Mouse (Mus musculus) liver, embryonic 13.5 days (tissue): ENCODE data around the gene Pacsin2. TPM values are rescaled to one million over a fixed set of nuclear protein-coding genes. Genes with fewer than 3 reads are reported as not detected.
"Not testable (repeated sequence)": the region's sequence is repeated elsewhere in the genome, so short reads cannot be mapped to it uniquely, and the experiment has no call there.

ENCODE experiments used
- ATAC-seq: fragments of 200-750 bp; cut with Nextera tagmentation; 2 replicates; pipeline ENCODE4 v1.8.0; 2017; ENCODE audit warnings: low read depth, mild to moderate bottlenecking, moderate number of reproducible peaks, moderate library complexity
- DNase-seq: peaks from one replicate; pipeline ENCODE4 v3.0.0; 2022
- H3K27ac ChIP-seq: fragments of 300-500 bp; sonication (generic); 2 replicates; pipeline ENCODE4 v1.5.1; 2015; ENCODE audit warnings: moderate library complexity, mild to moderate bottlenecking, inconsistent platforms
- H3K27me3 ChIP-seq: fragments of 300-500 bp; sonication (generic); 2 replicates; pipeline ENCODE4 v1.6.1; 2015; ENCODE audit warnings: mild to moderate bottlenecking, inconsistent platforms
- H3K36me3 ChIP-seq: fragments of 300-500 bp; sonication (generic); 2 replicates; pipeline ENCODE4 v1.6.1; 2015; ENCODE audit warnings: mild to moderate bottlenecking, inconsistent platforms
- H3K4me1 ChIP-seq: fragments of 300-500 bp; sonication (generic); replicated peaks from 2 replicates; pipeline ENCODE4 v1.6.1; 2015; ENCODE audit warnings: inconsistent platforms
- H3K4me2 ChIP-seq: fragments of 300-500 bp; sonication (generic); 2 replicates; pipeline ENCODE4 v1.6.1; 2015; ENCODE audit warnings: inconsistent platforms, mild to moderate bottlenecking, moderate library complexity
- H3K4me3 ChIP-seq: fragments of 300-500 bp; sonication (generic); replicated peaks from 2 replicates; pipeline ENCODE4 v1.5.1; 2015; ENCODE audit warnings: mild to moderate bottlenecking, inconsistent platforms
- H3K9ac ChIP-seq: fragments of 300-500 bp; sonication (generic); 2 replicates; pipeline ENCODE4 v1.6.1; 2015; ENCODE audit warnings: mild to moderate bottlenecking, inconsistent platforms
- H3K9me3 ChIP-seq: fragments of 300-500 bp; sonication (generic); replicated peaks from 2 replicates; pipeline ENCODE4 v1.6.1; 2016; ENCODE audit warnings: inconsistent platforms
- WGBS: fragments of 180-500 bp; shearing (Covaris S2); methylation state at CpG from one replicate; pipeline ENCODE4 v1.1.7; 2015; ENCODE audit not compliant: insufficient replicate concordance; 5-methylcytosine and 5-hydroxymethylcytosine counted together
- polyA plus RNA-seq: library from polyadenylated mRNA; unstranded; fragments of >200 nt; fragmentation: Nextera tagmentation; extraction: Ambion mirVana; gene quantifications from 2 replicates; pipeline ENCODE4 v1.2.1, GENCODE M21; 2015

The Pacsin2 gene
- polyA plus RNA-seq, 1 experiment from 2014 or later, result 45.0 TPM

GRCm38 (mm10) chr15:83365697-83366096, 98.7 kb downstream of the Pacsin2 start:
- Histone ChIP-seq H3K36me3 (no peaks in the 10 kb centered on the region), H3K4me3 (0 out of 2 replicates have a peak overlapping the region, but pooled peaks have one; percentile 54), H3K4me1 (peaks cover 50% of the 10 kb centered on the region), H3K4me2 (peak overlapping the region; percentile 75), H3K27ac (no peak overlapping the region), H3K9me3 (no peaks in the 10 kb centered on the region), H3K9ac (no peak overlapping the region), H3K27me3 (no peaks in the 10 kb centered on the region)
- no peak for ATAC-seq
- DNase-seq, result no peak

GRCm38 (mm10) chr15:83364194-83364593, 100.2 kb downstream of the Pacsin2 start:
- Histone ChIP-seq H3K9me3 (no peaks in the 10 kb centered on the region), H3K4me2 (no peak overlapping the region), H3K27me3 (no peaks in the 10 kb centered on the region), H3K4me1 (peaks cover 50% of the 10 kb centered on the region), H3K36me3 (no peaks in the 10 kb centered on the region), H3K4me3 (no peak overlapping the region), H3K27ac (peak overlapping the region; percentile 40), H3K9ac (0 out of 2 replicates have a peak overlapping the region, but pooled peaks have one; percentile 2)
- DNase-seq, result no peak
- ATAC-seq, result peak; percentile 57
- 14% methylated on average over 3 of the region's 3 CpGs for WGBS

GRCm38 (mm10) chr15:83362813-83363212, 101.6 kb downstream of the Pacsin2 start:
- H3K4me1 ChIP-seq, result peaks cover 50% of the 10 kb centered on the region
- 89% methylated on average over 1 of the region's 1 CpGs for WGBS
- not testable (repeated sequence) for H3K4me3 ChIP-seq, H3K27ac ChIP-seq, DNase-seq, H3K9me3 ChIP-seq, H3K4me2 ChIP-seq, H3K27me3 ChIP-seq, H3K9ac ChIP-seq, H3K36me3 ChIP-seq
- ATAC-seq, result peak; percentile 37

- not testable (repeated sequence) for H3K27ac ChIP-seq, H3K4me3 ChIP-seq, H3K9me3 ChIP-seq, ATAC-seq, DNase-seq, H3K36me3 ChIP-seq, H3K9ac ChIP-seq, H3K4me2 ChIP-seq, H3K27me3 ChIP-seq
- 66% methylated on average over 5 of the region's 5 CpGs for WGBS
- peaks cover 33% of the 10 kb centered on the region for H3K4me1 ChIP-seq
These were observed 103.5 kb downstream of the Pacsin2 start for GRCm38 (mm10) chr15:83360899-83361298.

- no peaks in the 10 kb centered on the region for H3K27me3 ChIP-seq
- no peak overlapping the region for H3K4me2 ChIP-seq
- H3K9ac ChIP-seq, result no peak overlapping the region
- peaks cover 25% of the 10 kb centered on the region for H3K4me1 ChIP-seq
- no peak overlapping the region for H3K27ac ChIP-seq
- no peak overlapping the region for H3K4me3 ChIP-seq
- H3K9me3 ChIP-seq, result no peaks in the 10 kb centered on the region
- WGBS, result 73% methylated on average over 3 of the region's 3 CpGs
- no peak for ATAC-seq
- DNase-seq, result no peak
- H3K36me3 ChIP-seq, result no peaks in the 10 kb centered on the region
These were observed 104.3 kb downstream of the Pacsin2 start for GRCm38 (mm10) chr15:83360140-83360539.

- H3K27ac ChIP-seq, result no peak overlapping the region
- ATAC-seq, result no peak
- H3K4me3 ChIP-seq, result no peak overlapping the region
- 93% methylated on average over 1 of the region's 1 CpGs for WGBS
- no peak overlapping the region for H3K4me2 ChIP-seq
- H3K36me3 ChIP-seq, result no peaks in the 10 kb centered on the region
- no peak overlapping the region for H3K9ac ChIP-seq
- DNase-seq, result no peak
- no peaks in the 10 kb centered on the region for H3K27me3 ChIP-seq
- peaks cover 9% of the 10 kb centered on the region for H3K4me1 ChIP-seq
- H3K9me3 ChIP-seq, result no peaks in the 10 kb centered on the region
These were observed 105.9 kb downstream of the Pacsin2 start for GRCm38 (mm10) chr15:83358476-83358875.

- 78% methylated on average over 4 of the region's 4 CpGs for WGBS
- ATAC-seq (no peak), DNase-seq (no peak)
- no peaks in the 10 kb centered on the region for H3K27me3 ChIP-seq
- no peaks in the 10 kb centered on the region for H3K9me3 ChIP-seq
- no peak overlapping the region for H3K4me3 ChIP-seq
- no peak overlapping the region for H3K27ac ChIP-seq
- H3K4me1 ChIP-seq, result peaks cover 30% of the 10 kb centered on the region
- H3K9ac ChIP-seq, result no peak overlapping the region
- H3K36me3 ChIP-seq, result 0 out of 2 replicates have a peak, but pooled peaks cover under 1% of the 10 kb centered on the region
- no peak overlapping the region for H3K4me2 ChIP-seq
These were observed 112.9 kb downstream of the Pacsin2 start for GRCm38 (mm10) chr15:83351546-83351945.

GRCm38 (mm10) chr15:83350859-83351258, 113.5 kb downstream of the Pacsin2 start:
- Histone ChIP-seq H3K4me2 (peak overlapping the region; percentile 96), H3K27me3 (no peaks in the 10 kb centered on the region), H3K36me3 (peaks cover 5% of the 10 kb centered on the region; the same call in 1 of the 2 replicates), H3K4me1 (peaks cover 35% of the 10 kb centered on the region), H3K4me3 (no peak overlapping the region), H3K9ac (peak overlapping the region; percentile 90), H3K9me3 (no peaks in the 10 kb centered on the region), H3K27ac (peak overlapping the region; percentile 70; the same call in 1 of the 2 replicates)
- WGBS, result 68% methylated on average over 2 of the region's 2 CpGs
- DNase-seq, result no peak
- ATAC-seq, result no peak

- peak within 1 kb of the TSS; percentile 77 for H3K27ac ChIP-seq
- peaks cover 42% of the 10 kb centered on the region for H3K4me1 ChIP-seq
- 1% methylated on average over 60 of the region's 60 CpGs for WGBS
- DNase-seq (peak; percentile 90), ATAC-seq (peak; percentile 88)
- H3K9me3 ChIP-seq, result no peaks in the 10 kb centered on the region
- peak within 1 kb of the TSS; percentile 96 for H3K4me2 ChIP-seq
- H3K36me3 ChIP-seq, result peaks cover 5% of the 10 kb centered on the region; the same call in 1 of the 2 replicates
- H3K4me3 ChIP-seq, result peak within 1 kb of the TSS; percentile 84
- H3K9ac ChIP-seq, result peak within 1 kb of the TSS; percentile 90
- H3K27me3 ChIP-seq, result no peaks in the 10 kb centered on the region
These were observed 114.3 kb downstream of the Pacsin2 start, which contains the start of gene Arfgap3 for GRCm38 (mm10) chr15:83349954-83350711. Arfgap3 (minus strand) TSS chr15:83350247.

- ATAC-seq, result peak; percentile 15
- peak overlapping the region; percentile 84 for H3K4me3 ChIP-seq
- peaks cover 49% of the 10 kb centered on the region for H3K4me1 ChIP-seq
- no peaks in the 10 kb centered on the region for H3K27me3 ChIP-seq
- peaks cover 5% of the 10 kb centered on the region; the same call in 1 of the 2 replicates for H3K36me3 ChIP-seq
- DNase-seq, result no peak
- peak overlapping the region; percentile 77 for H3K27ac ChIP-seq
- peak overlapping the region; percentile 96 for H3K4me2 ChIP-seq
- H3K9ac ChIP-seq, result peak overlapping the region; percentile 90
- no peaks in the 10 kb centered on the region for H3K9me3 ChIP-seq
- WGBS, result 18% methylated on average over 8 of the region's 8 CpGs
These were observed 115.0 kb downstream of the Pacsin2 start for GRCm38 (mm10) chr15:83349225-83349953.

GRCm38 (mm10) chr15:83348747-83349146, 115.7 kb downstream of the Pacsin2 start:
- Histone ChIP-seq H3K27ac (peak overlapping the region; percentile 77), H3K27me3 (no peaks in the 10 kb centered on the region), H3K4me1 (peaks cover 56% of the 10 kb centered on the region), H3K36me3 (peaks cover 5% of the 10 kb centered on the region; the same call in 1 of the 2 replicates), H3K9ac (peak overlapping the region; percentile 90), H3K4me2 (peak overlapping the region; percentile 96), H3K4me3 (peak overlapping the region; percentile 84), H3K9me3 (no peaks in the 10 kb centered on the region)
- 43% methylated on average over 4 of the region's 4 CpGs for WGBS
- ATAC-seq, result no peak
- no peak for DNase-seq
